Mouse (Mus musculus) liver, adult (tissue): Measurements from ENCODE around the gene 6430531B16Rik.

ENCODE experiments used
- GATA4 ChIP-seq: IDR thresholded peaks from 2 replicates; pipeline ENCODE4 v1.6.1; 2014; ENCODE audit warnings: mild to moderate bottlenecking, low read length; ENCODE audit not compliant: insufficient replicate concordance

6430531B16Rik gene

DNA sequence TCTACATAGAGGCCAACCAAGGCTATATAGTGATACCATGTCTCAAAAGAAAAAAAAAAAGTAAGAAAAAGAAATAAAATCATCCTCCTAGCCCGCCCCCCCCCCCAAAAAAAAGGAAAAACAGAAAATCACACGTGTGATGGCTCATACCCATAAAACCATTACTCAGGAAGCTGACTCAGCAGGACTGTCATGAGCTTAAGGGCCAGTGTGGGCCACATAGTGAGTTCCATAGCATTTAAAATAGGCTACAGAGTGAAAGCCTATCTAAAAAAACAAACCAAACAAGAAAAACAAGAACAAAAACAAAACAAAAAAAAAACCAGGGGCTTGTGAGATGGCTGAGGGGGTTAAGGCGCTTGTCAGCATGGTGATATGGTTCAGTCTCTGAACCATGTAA lies 2.2 kb upstream of the 6430531B16Rik start:
- no peak for TF ChIP-seq GATA4

DNA sequence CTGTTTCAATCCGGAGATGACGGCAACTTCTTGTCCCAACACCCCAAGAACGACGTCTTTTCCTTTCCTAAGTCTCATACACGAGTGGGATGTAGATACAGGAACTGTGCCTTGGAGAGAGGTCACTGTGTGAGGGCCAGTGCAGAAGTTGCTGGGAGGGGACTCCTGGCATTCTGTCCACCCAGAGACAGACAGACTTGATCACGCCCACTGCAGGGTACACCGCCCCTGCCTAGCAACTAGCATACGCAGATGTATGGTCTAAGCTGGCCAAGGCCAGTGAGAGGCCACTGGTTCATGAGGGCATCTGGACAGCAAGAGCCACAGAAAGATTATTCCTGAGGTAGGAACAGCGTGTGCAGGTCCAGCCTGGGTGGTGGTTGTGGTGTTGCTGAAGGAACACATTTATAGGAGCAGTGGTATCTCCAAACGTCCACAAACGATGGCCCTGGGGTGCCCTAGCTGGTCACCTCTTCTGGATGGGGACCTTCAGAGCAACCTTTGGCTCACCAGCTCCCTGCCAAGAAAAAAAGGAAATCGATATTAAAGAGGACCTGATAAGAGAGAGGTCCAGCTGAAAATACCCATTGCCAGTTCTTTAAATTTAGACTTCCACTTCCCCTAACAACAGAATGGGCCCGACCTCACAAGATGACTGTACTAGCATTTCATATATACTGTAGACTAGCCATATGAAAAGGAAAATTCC lies 610 bp upstream of the 6430531B16Rik start:
- peak; percentile 70; the same call in 1 of the 2 replicates for TF ChIP-seq GATA4

DNA sequence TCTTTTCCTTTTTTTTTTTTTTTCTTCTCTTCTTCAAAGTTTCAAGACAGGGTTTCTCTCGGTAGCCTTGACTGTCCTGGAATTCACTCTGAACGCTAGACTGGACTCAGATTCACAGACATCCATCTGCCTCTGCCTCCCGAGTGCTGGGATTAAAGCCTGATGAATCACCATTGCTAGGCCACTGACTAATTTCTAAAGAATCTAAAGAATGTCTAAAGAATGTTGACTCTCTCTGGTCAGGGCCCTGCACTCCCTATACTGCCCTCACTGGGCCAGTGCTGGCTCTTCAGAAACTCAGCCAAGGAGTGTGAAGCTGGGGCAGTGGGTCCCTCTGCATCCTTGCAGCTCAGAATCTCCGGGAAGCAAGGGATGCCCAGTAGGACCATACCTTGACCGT lies 3.1 kb downstream of the 6430531B16Rik start:
- TF ChIP-seq GATA4 = no peak

DNA sequence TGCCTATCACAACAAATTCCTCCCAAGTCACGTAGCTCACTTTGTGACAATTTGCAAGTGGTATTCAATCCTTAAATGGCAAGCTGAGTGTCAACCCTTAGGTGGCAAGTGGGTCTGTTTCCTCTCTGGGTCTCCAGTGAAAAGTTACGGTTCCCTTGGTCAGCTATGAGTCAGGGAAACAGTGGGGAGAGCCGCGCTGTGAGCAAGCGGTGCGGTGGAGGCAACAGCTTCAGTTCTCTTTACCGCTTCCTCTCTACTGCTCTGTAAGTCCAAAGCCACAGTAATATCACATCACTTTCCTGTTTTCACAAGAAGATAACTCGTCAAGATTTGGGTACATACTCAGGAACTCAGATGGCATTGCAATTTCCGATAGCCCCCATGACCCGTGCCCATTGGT lies 4.2 kb downstream of the 6430531B16Rik start:
- TF ChIP-seq GATA4 = no peak

DNA sequence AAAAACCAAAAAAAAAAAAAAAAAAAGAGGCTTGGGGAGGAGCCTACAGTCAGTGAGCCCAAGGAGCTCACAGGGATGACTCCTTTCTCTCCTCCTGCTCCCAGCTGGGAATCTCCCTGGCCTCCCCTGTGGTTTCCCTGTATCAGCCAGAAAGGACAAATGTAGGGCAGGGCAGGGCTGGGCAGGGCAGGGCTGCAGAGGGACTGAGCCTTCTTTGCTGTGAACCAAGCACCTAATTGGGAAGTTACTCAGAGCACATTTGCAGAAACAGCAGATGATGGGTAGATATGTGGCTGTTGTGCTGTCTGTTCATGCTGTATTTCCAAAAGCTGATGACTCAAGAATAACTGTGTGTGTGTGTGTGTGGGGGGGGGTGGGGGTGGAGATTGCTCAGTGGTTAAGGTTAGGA lies 5.6 kb downstream of the 6430531B16Rik start:
- no peak for TF ChIP-seq GATA4

DNA sequence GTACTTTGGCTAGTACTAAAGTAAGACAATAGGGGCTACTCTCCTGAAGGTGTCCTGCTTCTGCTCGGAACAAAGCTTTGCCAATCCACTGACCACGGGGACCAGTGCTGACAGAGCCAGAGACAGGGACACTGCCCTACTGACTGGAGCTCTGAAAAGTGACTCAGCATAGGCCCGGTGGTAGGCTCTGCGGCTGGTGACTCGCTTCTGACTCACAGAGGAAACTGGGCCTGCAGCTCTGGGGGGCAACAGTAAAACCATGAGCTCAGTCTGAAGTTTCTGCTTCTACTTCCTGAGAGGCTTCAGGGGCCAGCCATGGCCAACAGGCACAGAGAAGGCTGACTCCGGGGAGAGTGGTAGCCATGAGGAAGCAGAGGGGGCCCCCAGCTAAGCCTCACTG lies 7.1 kb downstream of the 6430531B16Rik start:
- no peak for TF ChIP-seq GATA4

DNA sequence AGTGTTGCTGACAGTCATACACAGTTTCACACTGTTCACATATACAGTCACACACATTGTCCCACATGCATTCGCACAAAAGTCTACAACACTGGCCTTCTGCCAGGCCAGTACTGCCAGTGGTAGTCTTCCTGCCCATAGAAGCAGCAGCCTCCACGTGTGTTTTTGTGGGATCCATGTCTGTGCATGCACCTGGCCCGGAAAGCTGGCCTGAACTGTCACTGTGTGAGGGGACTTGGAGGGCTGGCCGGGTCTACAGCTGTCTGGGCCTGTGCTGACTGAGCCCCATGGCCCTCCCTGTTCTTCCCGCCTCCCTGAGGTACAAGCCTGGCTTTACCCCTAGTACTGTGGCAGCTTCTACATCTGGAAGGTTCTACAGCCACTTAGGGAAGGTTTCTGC lies 7.6 kb downstream of the 6430531B16Rik start:
- no peak for TF ChIP-seq GATA4

DNA sequence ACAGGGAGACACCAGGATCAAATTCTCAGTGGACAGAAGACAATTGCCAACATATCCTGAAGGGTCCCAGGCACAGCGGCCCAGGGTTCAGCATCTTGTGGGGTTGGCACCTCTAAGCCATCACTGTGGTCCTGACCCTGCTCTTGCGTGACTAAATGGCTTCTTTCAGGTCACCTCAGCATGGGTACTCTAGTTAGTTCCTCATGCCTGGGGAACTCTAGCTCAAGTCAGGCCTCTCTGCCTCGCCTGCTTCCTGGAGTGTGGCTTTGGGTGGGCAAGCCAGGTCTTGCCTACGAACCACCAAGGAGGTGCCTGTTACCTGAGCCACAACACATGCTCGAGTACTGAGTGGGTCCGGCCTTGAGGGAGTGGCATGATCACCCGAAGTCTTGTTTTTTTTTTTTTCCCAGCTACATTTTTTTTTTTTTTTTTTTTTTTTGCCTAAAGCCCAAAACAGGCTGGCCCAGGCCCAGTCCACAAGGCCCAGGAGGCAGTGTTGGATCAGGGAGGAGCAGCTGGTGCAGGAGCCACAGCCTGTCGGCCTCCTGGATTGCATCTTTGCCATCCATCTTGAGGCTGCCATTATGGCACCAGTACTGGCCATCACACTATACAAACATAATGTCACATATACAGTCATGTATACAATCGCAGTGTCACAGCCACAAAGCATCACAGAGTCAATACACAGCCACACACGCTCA lies 8.2 kb downstream of the 6430531B16Rik start:
- no peak for TF ChIP-seq GATA4

DNA sequence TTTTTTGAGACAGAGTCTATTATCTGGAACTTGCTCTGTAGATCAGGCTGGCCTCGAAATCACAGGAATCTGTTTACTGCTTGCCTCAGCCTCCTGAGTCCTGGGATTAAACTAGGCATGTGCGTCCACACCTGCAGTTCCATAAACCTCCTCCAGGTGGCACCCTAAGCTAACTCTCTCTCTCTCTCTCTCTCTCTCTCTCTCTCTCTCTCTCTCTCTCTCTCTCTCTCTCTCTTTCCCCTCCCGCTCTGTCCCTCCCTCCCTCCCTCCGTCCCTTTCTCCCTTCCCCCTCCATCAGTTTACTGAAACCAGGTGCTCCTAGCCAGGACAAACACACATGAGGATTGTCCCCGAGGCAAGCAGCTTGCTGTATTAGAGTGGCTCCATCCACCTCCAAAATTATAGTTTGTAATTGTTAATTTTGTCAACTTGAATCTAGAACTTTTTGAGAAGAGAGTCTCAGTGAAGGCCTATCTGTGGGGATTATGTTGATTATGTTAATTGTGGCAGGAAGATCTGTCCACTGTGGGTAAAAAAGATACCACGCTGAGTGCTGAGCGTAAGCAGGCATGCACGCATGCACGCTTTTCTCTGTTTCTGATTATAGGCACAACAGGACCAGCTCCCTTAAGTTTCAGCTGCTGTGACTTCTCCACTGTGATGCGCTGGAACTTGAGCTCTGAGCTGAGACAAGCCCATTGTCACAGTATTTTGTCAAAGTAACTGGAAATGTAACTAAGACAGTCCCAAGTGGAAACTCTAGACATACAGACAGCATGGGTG lies 9.0 kb downstream of the 6430531B16Rik start:
- no peak for TF ChIP-seq GATA4

DNA sequence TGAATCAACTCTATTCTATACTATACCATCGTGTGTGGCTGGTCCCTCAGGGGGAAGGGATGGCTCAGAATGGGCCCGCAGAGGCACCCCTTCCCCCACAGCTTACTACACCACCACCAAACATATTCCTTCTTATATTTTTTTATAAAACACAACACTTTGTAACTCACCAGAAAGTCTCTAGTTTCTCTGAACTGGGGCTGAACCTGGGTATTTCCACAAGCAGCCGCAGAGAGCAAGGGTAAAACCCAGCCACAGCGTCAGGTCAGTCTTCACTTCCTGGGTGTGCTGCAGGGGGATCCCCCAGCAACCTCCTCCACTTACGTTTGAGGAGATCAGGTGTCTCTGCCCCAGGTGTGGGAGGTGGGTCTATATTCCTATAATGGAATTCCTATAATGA lies 10.1 kb downstream of the 6430531B16Rik start:
- TF ChIP-seq GATA4 = no peak

DNA sequence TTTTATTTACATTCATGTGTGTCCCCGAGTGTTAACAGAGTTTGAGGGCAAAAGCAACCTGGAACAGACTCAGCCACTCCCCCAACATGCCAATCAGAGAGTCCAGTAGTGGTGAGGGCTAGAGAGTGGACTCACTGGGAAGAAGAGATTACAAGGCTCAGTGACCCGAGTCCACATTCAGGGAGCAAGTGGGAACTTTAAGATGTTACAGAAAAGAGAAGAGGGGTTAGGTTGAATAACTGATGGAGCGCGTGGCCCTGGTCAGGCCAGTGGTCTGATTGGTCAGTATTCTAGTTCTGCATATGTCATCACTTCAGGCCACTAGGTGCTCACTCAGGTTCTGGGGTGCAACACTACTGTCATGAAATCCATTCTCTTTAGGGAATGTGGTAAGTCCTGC lies 11.4 kb downstream of the 6430531B16Rik start:
- TF ChIP-seq GATA4 = no peak

DNA sequence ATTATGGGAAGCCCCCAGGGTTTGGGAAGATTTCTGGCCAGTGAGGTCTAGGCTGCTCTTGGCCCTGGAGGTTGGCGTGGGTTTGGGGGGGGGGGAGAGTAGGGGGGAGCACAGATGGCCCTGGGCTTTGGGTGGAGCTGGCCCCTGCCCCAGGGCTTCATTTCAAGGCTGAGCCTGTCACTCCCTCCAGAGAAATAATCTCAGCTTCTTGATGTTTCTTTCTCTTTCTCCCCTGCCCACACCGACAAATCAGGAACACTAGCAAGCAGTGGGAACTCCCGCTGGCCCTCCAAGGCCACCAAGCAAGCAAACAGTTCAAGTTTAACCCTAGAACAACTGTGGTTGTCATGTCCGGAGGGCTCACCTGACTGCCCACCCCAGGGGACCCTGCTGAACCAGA lies 14.7 kb downstream of the 6430531B16Rik start:
- TF ChIP-seq GATA4 = no peak

DNA sequence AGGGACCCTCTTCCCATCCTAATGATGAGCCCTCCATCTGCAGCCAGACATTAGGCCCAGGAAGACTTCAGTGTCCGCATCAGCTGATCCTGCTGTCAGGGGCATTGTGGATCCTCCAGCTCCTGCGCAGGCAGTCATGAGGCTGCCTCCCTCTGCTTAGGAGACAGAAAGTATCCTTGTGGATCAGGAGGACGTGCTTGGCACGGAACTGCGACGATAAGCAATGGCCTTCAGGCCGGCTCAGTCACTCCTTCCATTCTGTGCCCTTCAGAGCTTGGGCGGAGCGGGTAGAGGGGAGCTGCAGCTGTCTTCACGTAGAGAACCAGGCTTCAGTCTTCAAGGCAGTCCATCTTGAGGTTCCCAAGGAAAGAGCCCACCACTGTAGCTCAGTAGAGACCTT lies 17.4 kb downstream of the 6430531B16Rik start:
- no peak for TF ChIP-seq GATA4

DNA sequence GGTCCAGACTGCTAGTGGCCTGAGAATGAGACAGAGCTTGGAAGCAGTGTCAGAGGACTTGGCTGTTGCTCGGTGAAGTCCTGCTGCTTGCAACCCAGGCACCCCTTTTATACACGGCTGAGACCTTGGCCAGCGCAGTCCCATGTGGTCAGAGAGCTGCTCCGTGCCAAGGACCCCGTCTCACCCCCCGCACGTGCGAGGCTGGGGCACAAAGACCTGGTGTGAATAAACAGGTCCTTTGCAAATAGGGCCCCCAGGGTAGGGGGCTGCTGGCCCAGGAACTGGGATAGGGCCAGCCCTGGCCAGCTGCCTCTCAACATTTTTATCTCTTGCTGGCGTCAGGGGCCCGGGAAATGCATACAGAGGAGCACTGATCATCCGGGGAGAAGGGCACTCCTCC lies 20.6 kb downstream of the 6430531B16Rik start:
- TF ChIP-seq GATA4 = no peak

DNA sequence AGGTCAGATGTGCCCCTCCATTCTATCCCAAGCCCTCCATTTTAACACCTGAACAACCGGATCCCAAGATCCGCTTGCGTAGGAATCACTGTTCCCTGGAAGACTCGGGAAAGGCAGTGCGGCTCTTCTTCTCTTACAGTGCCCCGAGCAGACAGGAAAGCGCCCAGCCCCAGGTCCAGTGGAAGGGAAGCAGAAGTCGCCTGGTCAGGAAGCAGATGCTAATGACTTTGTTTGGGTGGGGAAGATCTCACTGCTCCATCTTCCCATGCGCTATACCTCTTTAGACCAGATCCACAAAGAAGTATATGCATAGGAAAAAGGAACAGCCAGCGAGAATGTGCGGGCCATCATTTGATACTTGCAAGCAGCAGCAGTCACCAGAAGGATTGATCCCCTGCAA lies 21.1 kb downstream of the 6430531B16Rik start:
- TF ChIP-seq GATA4 = no peak

DNA sequence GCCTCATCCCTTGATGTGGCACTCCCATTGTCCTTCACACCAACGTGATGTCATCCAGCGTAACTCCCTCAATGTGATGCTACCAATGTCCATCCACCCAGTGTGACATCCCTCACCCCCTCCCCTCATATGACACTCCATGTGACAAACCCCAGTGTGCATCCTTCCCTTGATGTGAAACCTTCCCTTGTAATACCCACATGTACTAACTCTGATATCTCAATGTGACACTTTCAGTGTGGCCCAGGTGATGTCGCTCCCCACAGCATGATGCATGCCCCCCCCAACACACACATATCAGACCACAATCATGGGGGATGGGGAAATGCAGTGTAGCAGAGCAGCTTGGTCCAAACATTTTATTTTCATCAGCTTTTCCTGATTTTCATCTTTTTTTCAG lies 21.9 kb downstream of the 6430531B16Rik start:
- TF ChIP-seq GATA4 = no peak
